Mouse (Mus musculus) myocyte (in vitro differentiated cells): ENCODE measurements at regions not wholly inside any gene's neighbourhood (a gene's known extent, or its start where the extent isn't known, plus 50 kb on each side); places are given as distances from the start of the nearest gene placed in this dataset.

Experiments
- H3K27me3 ChIP-seq: one replicate; pipeline ENCODE4 v1.6.1; 2011; ENCODE audit not compliant: control insufficient read depth, insufficient read depth, insufficient read length
- H3K36me3 ChIP-seq: one replicate; pipeline ENCODE4 v1.6.1; 2011; ENCODE audit not compliant: control insufficient read depth, insufficient read depth
- H3K4me2 ChIP-seq: one replicate; pipeline ENCODE4 v1.6.1; 2011; ENCODE audit warnings: low read depth, control low read depth
- H3K4me3 ChIP-seq: one replicate; pipeline ENCODE4 v1.5.1; 2011; ENCODE audit warnings: mild to moderate bottlenecking, control low read depth, moderate library complexity
- H3K79me2 ChIP-seq: one replicate; pipeline ENCODE4 v1.6.1; 2011; ENCODE audit not compliant: control insufficient read depth, insufficient read depth
- H3ac ChIP-seq: one replicate; pipeline ENCODE4 v1.6.1; 2011; ENCODE audit not compliant: control insufficient read depth, insufficient read length
- CEBPB ChIP-seq: IDR thresholded peaks from 2 replicates; pipeline ENCODE4 v1.6.1; 2011; ENCODE audit warnings: mild to moderate bottlenecking, moderate library complexity; ENCODE audit not compliant: poor library complexity, insufficient read depth, severe bottlenecking
- E2F4 ChIP-seq: IDR thresholded peaks from one replicate; pipeline ENCODE4 v1.6.1; 2011; ENCODE audit warnings: mild to moderate bottlenecking, control low read depth, moderate library complexity; ENCODE audit not compliant: insufficient read depth
- MAX ChIP-seq: IDR thresholded peaks from one replicate; pipeline ENCODE4 v1.6.1; 2011; ENCODE audit warnings: low read depth, mild to moderate bottlenecking, control low read depth
- MYOD1 ChIP-seq, 3 experiments: IDR thresholded peaks; one replicate each; pipeline ENCODE4 v1.6.1; 2011; ENCODE audit warnings: control low read depth in 2 of 3, low read depth in 2 of 3, mild to moderate bottlenecking in 2 of 3, moderate library complexity in 1 of 3; ENCODE audit not compliant: insufficient read length in 2 of 3, control insufficient read depth in 1 of 3
- MYOG ChIP-seq, 3 experiments: IDR thresholded peaks; one replicate each; pipeline ENCODE4 v1.6.1; 2011; ENCODE audit warnings: control low read depth in 2 of 3, low read depth in 2 of 3, mild to moderate bottlenecking in 2 of 3; ENCODE audit not compliant: insufficient read length in 2 of 3, control insufficient read depth in 1 of 3, insufficient read depth in 1 of 3
- POLR2A ChIP-seq: IDR thresholded peaks from one replicate; pipeline ENCODE4 v1.6.1; 2011; ENCODE audit warnings: low read depth, mild to moderate bottlenecking, control low read depth, moderate library complexity; ENCODE audit not compliant: insufficient read length
- POLR2AphosphoS2 ChIP-seq: IDR thresholded peaks from one replicate; pipeline ENCODE4 v1.6.1; 2011; ENCODE audit warnings: low read depth, control low read depth; ENCODE audit not compliant: insufficient read length
- REST ChIP-seq: IDR thresholded peaks from one replicate; pipeline ENCODE4 v1.6.1; 2011; ENCODE audit warnings: mild to moderate bottlenecking, control low read depth, moderate library complexity; ENCODE audit not compliant: insufficient read depth, insufficient read length
- SRF ChIP-seq: IDR thresholded peaks from one replicate; pipeline ENCODE4 v1.6.1; 2011; ENCODE audit warnings: low read depth; ENCODE audit not compliant: control insufficient read depth, insufficient read length
- TCF12 ChIP-seq: IDR thresholded peaks from one replicate; pipeline ENCODE4 v1.6.1; 2011; ENCODE audit warnings: mild to moderate bottlenecking, control low read depth; ENCODE audit not compliant: poor library complexity, insufficient read depth, severe bottlenecking
- TCF3 ChIP-seq: IDR thresholded peaks from one replicate; pipeline ENCODE4 v1.6.1; 2011; ENCODE audit warnings: low read depth, control low read depth; ENCODE audit not compliant: insufficient read length
- USF1 ChIP-seq: IDR thresholded peaks from one replicate; pipeline ENCODE4 v1.6.1; 2011; ENCODE audit warnings: low read depth, mild to moderate bottlenecking, control low read depth, moderate library complexity

GRCm38 (mm10) chr2:114340578-114341293, 139.5 kb upstream of the Zfp770 start:
- TF ChIP-seq MYOG (IDR thresholded peaks at IDR 0.05; ENCODE audit: control insufficient read depth in 1 of 3, insufficient read depth in 1 of 3, insufficient read length in 2 of 3, low read depth in 2 of 3) (no peak), USF1 (no peak), POLR2A (no peak), MYOD1 (IDR thresholded peaks at IDR 0.05; ENCODE audit: control insufficient read depth in 1 of 3, insufficient read length in 2 of 3, low read depth in 2 of 3) (no peak), REST (no peak), TCF12 (no peak)
- no peaks in the 10 kb centered on the region for H3K36me3 ChIP-seq
- no peaks in the 10 kb centered on the region for H3K27me3 ChIP-seq
- no peak overlapping the region for H3K4me2 ChIP-seq
- H3K4me3 ChIP-seq, result no peak overlapping the region
- no peak overlapping the region for H3ac ChIP-seq
- H3K79me2 ChIP-seq, result no peaks in the 10 kb centered on the region

GRCm38 (mm10) chr2:114301746-114302145, 100.5 kb upstream of the Zfp770 start:
- H3K27me3 ChIP-seq, result no peaks in the 10 kb centered on the region
- no peak overlapping the region for H3K4me2 ChIP-seq
- no peak overlapping the region for H3ac ChIP-seq
- H3K36me3 ChIP-seq, result no peaks in the 10 kb centered on the region
- H3K79me2 ChIP-seq, result no peaks in the 10 kb centered on the region
- TF ChIP-seq TCF12 (no peak), MAX (no peak), MYOG (IDR thresholded peaks at IDR 0.05; ENCODE audit: control insufficient read depth in 1 of 3, insufficient read depth in 1 of 3, insufficient read length in 2 of 3, low read depth in 2 of 3) (no peak), USF1 (no peak), TCF3 (no peak), SRF (no peak), E2F4 (no peak), POLR2A (no peak), REST (no peak), POLR2AphosphoS2 (no peak), CEBPB (no peak), MYOD1 (IDR thresholded peaks at IDR 0.05; ENCODE audit: control insufficient read depth in 1 of 3, insufficient read length in 2 of 3, low read depth in 2 of 3) (no peak)
- H3K4me3 ChIP-seq, result no peak overlapping the region

- Histone ChIP-seq H3K27me3 (no peaks in the 10 kb centered on the region), H3ac (no peak overlapping the region), H3K4me3 (no peak overlapping the region), H3K79me2 (no peaks in the 10 kb centered on the region), H3K4me2 (no peak overlapping the region), H3K36me3 (no peaks in the 10 kb centered on the region)
- TF ChIP-seq USF1, result no peak
- TF ChIP-seq TCF3, result no peak
Measured at GRCm38 (mm10) chr2:114295110-114295509, 93.8 kb upstream of the Zfp770 start.

GRCm38 (mm10) chr2:114291387-114291786, 90.1 kb upstream of the Zfp770 start:
- no peak for TF ChIP-seq TCF3
- no peak overlapping the region for H3ac ChIP-seq
- H3K4me3 ChIP-seq, result no peak overlapping the region
- no peaks in the 10 kb centered on the region for H3K27me3 ChIP-seq
- no peak overlapping the region for H3K4me2 ChIP-seq
- no peaks in the 10 kb centered on the region for H3K79me2 ChIP-seq
- H3K36me3 ChIP-seq, result no peaks in the 10 kb centered on the region

- Histone ChIP-seq H3K27me3 (peaks cover 6% of the 10 kb centered on the region), H3ac (no peak overlapping the region), H3K4me2 (no peak overlapping the region), H3K4me3 (no peak overlapping the region), H3K36me3 (no peaks in the 10 kb centered on the region), H3K79me2 (no peaks in the 10 kb centered on the region)
- TF ChIP-seq MYOD1 (IDR thresholded peaks at IDR 0.05; ENCODE audit: control insufficient read depth in 1 of 3, insufficient read length in 2 of 3, low read depth in 2 of 3) (no peak), SRF (no peak), MYOG (IDR thresholded peaks at IDR 0.05; ENCODE audit: control insufficient read depth in 1 of 3, insufficient read depth in 1 of 3, insufficient read length in 2 of 3, low read depth in 2 of 3) (no peak), REST (no peak), E2F4 (no peak), TCF3 (no peak), USF1 (no peak), MAX (no peak), CEBPB (no peak), TCF12 (no peak), POLR2AphosphoS2 (no peak), POLR2A (no peak)
Measured at GRCm38 (mm10) chr2:114275536-114275935, 74.3 kb upstream of the Zfp770 start.
